Mouse (Mus musculus): Measurements from ENCODE around the gene Barx1. TPM values are rescaled to one million over a fixed set of nuclear protein-coding genes. Genes with fewer than 3 reads are reported as not detected.

Barx1 gene
- not detected for total RNA-seq (2023)

GRCm38 (mm10) chr13:48662431-48663143 is at the start of gene Barx1:
Gene Barx1 (plus strand): TSS chr13:48662998.

GRCm38 (mm10) chr13:48625433-48626184 is 37.2 kb upstream of the Barx1 start, which contains the start of gene Ptpdc1:
Gene Ptpdc1 (minus strand): TSS chr13:48625664.

Other genes with a start within 250 kb of the Barx1 start
- gene Zfp169, start 149.5 kb upstream of the Barx1 start, total RNA-seq (2023): 30.4 TPM
- gene A830005F24Rik, start 149.4 kb upstream of the Barx1 start, total RNA-seq (2023): not detected
- gene Ptpdc1, start 37.3 kb upstream of the Barx1 start, total RNA-seq (2023): 9.2 TPM
- gene Phf2, start 208.1 kb downstream of the Barx1 start, total RNA-seq (2023): 59.6 TPM